In the genomic region with DNA sequence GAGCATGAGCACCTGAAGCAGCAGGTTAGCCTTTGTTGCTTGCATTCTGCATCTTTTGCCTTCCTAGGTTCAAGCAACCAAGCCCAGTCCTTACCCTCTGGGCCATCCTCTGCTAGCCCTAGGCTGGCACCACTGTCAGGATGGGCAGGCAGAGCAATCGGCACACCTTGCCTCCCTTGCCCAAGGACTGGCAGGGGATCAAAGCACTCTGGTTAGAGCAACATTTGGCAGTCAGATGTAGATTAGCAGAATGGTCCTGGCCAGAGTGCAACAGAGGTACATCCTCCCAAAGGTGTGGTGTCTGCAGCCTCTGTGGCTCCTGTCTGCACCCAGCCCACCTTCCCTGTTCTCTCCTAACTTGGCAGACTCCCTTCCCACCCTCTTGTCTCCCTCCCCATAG, we compare ENCODE assay signal across 17 mouse cellular contexts.
"Had no signal": no experiment of that assay in that cellular context is flagged by ENCODE, and none has a peak within 500 bp of the region (broad histone marks: within the 10 kb centered on the region; RNA-seq: fewer than 3 reads in every experiment).

No protein-coding gene starts in this region.

- H3K4me3 ChIP-seq: layer of hippocampus, adult 2 months; limb, embryonic 10.5 days; limb, embryonic 13.5 days; midbrain, embryonic 12.5 days; midbrain, embryonic 15.5 days; myocyte; neural tube, embryonic 13.5 days had no signal

- H3K36me3 ChIP-seq: limb, embryonic 10.5 days; limb, embryonic 13.5 days; midbrain, embryonic 12.5 days; midbrain, embryonic 15.5 days; neural tube, embryonic 13.5 days had no signal

- H3K9me3 ChIP-seq: limb, embryonic 10.5 days; limb, embryonic 13.5 days; midbrain, embryonic 12.5 days; midbrain, embryonic 15.5 days; neural tube, embryonic 13.5 days had no signal

- ATAC-seq: liver, postnatal 0 days; midbrain, embryonic 15.5 days had no signal

- H3K27me3 ChIP-seq: limb, embryonic 13.5 days; midbrain, embryonic 12.5 days; midbrain, embryonic 15.5 days; neural tube, embryonic 13.5 days had no signal

- DNase-seq: kidney, postnatal 25 days; layer of hippocampus, adult 9-11 months; liver; liver, postnatal 0 days; lung, embryonic 14.5 days; lung, postnatal 10 days; lung, postnatal 36 days; thymus, adult 2 months; thymus, postnatal 14 days; thymus, postnatal 4 days had no signal

- H3K4me1 ChIP-seq: limb, embryonic 10.5 days; limb, embryonic 13.5 days; midbrain, embryonic 12.5 days; midbrain, embryonic 15.5 days; neural tube, embryonic 13.5 days had no signal
